Mouse (Mus musculus) G1E-ER4 (cell line): Measurements from ENCODE around the gene P4ha2. TPM values are rescaled to one million over a fixed set of nuclear protein-coding genes. Genes with fewer than 3 reads are reported as not detected.

ENCODE experiments used
- GATA1 ChIP-seq: IDR thresholded peaks from one replicate; pipeline ENCODE4 v1.8.0; 2012; ENCODE audit warnings: low read length, inconsistent platforms
- polyA plus RNA-seq: library from polyadenylated mRNA; stranded (reverse); fragments of >175 nt; gene quantifications from 2 replicates; pipeline ENCODE4 v1.2.3, GENCODE M21; 2012

P4ha2 gene
- polyA plus RNA-seq, 1 experiment, result not detected

GRCm38 (mm10) chr11:54065106-54065914 lies 34.6 kb upstream of the P4ha2 start:
- no peak for TF ChIP-seq GATA1

DNA sequence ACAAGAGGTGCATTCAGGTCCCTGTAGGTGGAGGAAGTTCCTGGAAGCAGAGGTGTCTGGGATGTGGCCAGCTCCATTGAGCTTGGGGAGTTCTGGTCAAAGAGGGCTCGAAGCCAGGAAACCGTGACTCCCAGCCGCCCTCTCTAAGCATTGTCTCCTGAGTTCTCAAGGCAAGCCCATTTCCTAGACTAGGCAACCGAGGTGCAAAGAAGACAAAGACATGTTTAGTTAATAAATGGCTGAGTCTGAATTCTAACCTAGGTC lies 34.0 kb upstream of the P4ha2 start:
- TF ChIP-seq GATA1, result no peak

- no peak for TF ChIP-seq GATA1
These were observed 33.5 kb upstream of the P4ha2 start for GRCm38 (mm10) chr11:54066400-54066799.

DNA sequence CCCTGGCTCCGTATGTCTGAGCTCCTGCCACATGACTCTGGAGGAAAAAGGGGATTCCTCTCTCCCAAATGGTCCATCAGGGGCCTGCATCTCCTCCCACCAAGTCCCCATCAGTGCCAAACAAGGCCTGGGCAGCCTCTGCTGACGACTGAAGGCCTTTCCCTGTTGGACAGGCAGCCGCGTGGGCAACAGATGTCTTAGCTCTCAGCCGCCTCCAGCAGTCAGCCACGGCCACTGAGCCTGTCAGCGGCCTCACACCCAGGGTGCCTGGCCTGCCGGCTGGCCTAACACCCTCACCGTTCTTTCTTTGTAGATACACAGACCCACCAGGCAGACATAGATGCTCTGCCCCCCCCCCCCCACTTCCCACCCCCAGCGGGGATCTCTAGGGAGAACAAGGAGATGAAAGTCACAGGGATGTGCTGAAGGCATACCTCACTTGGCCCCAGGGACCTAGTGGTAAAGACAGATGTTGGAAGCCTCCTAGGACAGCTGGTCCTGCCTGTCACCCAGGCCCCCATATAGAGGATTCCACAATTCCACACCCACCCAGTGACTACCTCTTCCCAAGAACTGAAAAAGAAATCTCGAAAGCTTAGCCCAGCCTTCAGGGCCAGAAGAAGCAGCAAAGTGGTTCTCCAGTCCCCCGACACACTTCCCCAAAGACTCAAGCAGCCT lies 32.4 kb upstream of the P4ha2 start:
- no peak for TF ChIP-seq GATA1

DNA sequence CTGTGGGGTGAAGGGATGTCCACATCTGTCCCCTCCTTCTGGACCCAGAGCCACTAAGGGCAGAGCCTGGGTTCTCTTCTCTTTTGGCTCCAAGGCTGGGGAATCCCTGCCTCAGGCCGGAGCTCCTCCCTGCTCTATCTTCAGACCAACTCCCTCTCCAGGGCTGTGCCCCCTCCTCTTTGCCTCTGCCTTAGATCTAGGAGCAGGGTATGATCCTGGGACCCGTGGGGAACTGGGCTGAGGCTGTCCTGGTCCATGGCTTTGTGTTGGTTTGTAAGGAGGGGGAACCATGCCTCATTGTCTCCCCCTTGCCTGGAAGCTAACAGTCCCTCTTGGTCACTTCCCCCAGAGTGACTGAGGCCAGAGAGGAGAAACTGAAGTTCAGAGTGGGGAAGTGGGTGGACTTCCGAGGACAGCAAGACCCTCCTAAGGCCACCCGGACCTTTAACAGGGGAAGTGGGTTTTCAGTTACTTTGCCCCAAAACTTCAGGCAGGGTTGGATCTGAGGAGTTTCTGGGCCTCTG lies 31.8 kb upstream of the P4ha2 start:
- TF ChIP-seq GATA1, result no peak

DNA sequence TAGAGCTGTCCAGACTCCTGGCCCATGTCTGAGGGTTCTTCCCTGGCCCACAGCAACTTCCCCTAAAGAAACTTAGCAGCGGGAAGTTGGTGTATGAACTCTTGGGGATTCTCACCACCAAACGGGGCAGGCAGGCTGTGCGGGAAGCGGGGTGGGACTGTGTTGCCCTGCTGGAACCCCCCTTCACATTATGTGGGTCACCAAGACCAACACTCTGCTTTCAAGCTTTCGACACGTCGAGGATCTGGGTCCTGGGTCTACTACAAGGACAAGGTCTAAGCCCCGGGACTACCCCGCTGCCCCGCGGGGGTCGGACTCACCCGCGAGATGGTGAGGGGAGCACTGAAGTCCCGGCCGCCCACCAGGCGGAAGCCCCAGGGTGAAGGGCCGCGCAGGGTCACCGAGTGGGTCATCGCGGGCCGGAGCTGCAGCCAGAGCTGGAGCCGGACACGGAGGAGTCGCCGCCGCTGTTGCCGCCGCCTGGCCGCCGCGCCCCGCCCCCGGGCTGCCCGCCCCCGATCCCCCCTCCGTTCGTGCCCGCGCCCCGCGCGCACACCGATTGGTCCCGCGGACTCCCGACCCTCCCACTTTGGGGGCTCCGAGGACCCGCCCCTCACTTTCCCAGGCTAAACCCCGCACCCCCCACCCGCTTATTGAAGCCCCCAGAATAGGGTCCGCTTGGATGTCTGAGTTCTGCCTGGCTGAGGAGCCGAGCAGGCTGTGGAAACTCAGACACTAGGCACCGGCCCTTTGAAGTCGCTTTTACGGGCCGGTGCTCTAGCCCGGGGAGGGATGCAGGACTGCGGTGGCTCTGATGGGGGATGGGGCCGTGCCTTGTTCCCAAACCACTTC lies 31.1 kb upstream of the P4ha2 start, which contains the start of gene Pdlim4:
Gene Pdlim4 (minus strand): TSS at position 495 of the 852 bp plus-strand sequence.
- TF ChIP-seq GATA1, result no peak

GRCm38 (mm10) chr11:54071726-54072445 lies 28.0 kb upstream of the P4ha2 start:
- no peak for TF ChIP-seq GATA1

GRCm38 (mm10) chr11:54073291-54073690 lies 26.6 kb upstream of the P4ha2 start:
- TF ChIP-seq GATA1, result no peak

- TF ChIP-seq GATA1, result no peak
These were observed 24.5 kb upstream of the P4ha2 start for GRCm38 (mm10) chr11:54075353-54075752.

GRCm38 (mm10) chr11:54076101-54076500 lies 23.8 kb upstream of the P4ha2 start:
- TF ChIP-seq GATA1, result no peak

- no peak for TF ChIP-seq GATA1
These were observed 19.5 kb upstream of the P4ha2 start for GRCm38 (mm10) chr11:54080435-54080834.

GRCm38 (mm10) chr11:54082725-54083124 lies 17.2 kb upstream of the P4ha2 start:
- no peak for TF ChIP-seq GATA1

GRCm38 (mm10) chr11:54084976-54085375 lies 14.9 kb upstream of the P4ha2 start:
- no peak for TF ChIP-seq GATA1

DNA sequence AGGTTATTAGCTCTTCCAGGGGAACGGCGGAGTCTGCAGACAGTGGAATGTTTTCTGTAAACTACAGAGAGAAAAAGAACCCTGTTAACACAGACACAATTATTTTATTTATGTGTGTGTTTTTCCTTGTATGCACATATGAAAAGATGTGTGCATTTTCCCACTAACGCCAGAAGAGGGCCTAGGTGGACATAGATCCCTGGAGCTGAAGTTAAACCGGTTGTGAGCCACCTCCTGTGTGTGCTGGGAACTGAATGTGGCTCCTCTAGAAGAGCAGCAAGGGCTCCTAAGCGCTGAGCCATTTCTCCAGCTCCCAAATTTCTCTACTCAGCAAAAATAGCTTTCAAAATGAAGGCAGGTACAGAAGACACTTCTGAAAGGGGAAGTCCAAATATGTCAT lies 14.1 kb upstream of the P4ha2 start:
- TF ChIP-seq GATA1, result no peak

GRCm38 (mm10) chr11:54088253-54088946 lies 11.5 kb upstream of the P4ha2 start:
- no peak for TF ChIP-seq GATA1
